Mouse (Mus musculus) heart, embryonic 11.5 days (tissue): Measurements from ENCODE around the gene Ndufb5. TPM values are rescaled to one million over a fixed set of nuclear protein-coding genes. Genes with fewer than 3 reads are reported as not detected.

Experiments used
- polyA plus RNA-seq: library from polyadenylated mRNA; unstranded; fragments of >200 nt; fragmentation: Nextera tagmentation; extraction: Ambion mirVana; gene quantifications from 2 replicates; pipeline ENCODE4 v1.2.1, GENCODE M21; 2014

Gene Ndufb5
- polyA plus RNA-seq, 1 experiment from 2014 or later = 475 TPM

Other genes with a start within 250 kb of the Ndufb5 start
- gene Kcnmb3, start 244.8 kb upstream of the Ndufb5 start, polyA plus RNA-seq = 0.09 TPM in 1 of 2 replicates, not detected in the other
- 33.1 and 37.4 TPM in 2 replicates for gene Zfp639, start 226.7 kb upstream of the Ndufb5 start, polyA plus RNA-seq
- 56.4 and 76.0 TPM in 2 replicates for gene Mfn1, start 207.5 kb upstream of the Ndufb5 start, polyA plus RNA-seq
- gene Gnb4, start 120.4 kb upstream of the Ndufb5 start, polyA plus RNA-seq = 58.4 and 59.4 TPM in 2 replicates
- gene Actl6a, start 30.7 kb upstream of the Ndufb5 start, polyA plus RNA-seq = 110 and 122 TPM in 2 replicates
- gene Mrpl47, start 615 bp downstream of the Ndufb5 start, polyA plus RNA-seq = 30.5 and 41.2 TPM in 2 replicates
- 43.3 and 60.4 TPM in 2 replicates for gene Usp13, start 80.6 kb downstream of the Ndufb5 start, polyA plus RNA-seq